Mouse (Mus musculus): ENCODE data around the gene Gm17268. TPM values are rescaled to one million over a fixed set of nuclear protein-coding genes. Genes with fewer than 3 reads are reported as not detected.

Gene Gm17268
- not detected for total RNA-seq (2022)

DNA sequence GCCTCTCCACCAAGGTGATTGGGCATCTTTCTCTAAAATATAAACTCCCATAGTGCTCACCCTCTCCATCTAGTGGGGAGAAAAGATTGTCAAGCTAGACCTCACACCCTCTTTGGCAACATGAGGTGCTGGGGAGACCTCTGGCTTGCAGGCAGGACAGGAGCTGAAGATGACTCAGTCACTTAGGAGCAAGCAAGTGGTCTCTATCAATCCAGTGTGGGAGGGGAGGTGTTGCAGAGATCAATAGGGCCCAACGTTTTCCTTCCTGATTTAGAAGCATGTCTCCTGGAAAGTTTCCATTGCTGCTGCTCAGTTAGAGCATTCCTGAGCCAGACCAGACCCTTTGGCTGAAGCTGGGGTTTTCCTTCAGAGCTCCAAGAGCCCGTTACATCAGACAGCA is at the start of gene Gm17268:
TSS of gene Gm17268 (minus strand) at position 28 of the 400 bp plus-strand sequence.
- no peak for DNase-seq (ENCODE audit: low spot score in 2 of 2)

DNA sequence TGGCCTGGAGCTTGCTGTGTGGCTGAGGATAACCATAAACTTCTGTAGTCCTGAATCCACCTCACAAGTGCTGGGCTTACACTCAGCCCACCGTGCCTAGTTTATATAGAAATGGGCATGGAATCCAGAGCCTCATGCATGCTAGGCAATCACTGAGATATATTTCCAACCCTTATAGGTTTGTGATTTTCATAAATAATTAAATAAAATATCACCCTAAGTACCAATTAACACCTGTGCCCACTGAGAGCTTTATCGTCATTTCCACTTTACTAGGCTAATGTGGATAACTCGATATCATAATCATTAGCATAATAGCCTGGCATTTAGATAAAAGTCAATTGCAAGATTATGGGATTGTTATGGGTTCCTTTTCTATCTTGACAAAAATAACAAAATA is 46.0 kb upstream of the Gm17268 start:
- DNase-seq (ENCODE audit: low spot score in 2 of 2): no peak

DNA sequence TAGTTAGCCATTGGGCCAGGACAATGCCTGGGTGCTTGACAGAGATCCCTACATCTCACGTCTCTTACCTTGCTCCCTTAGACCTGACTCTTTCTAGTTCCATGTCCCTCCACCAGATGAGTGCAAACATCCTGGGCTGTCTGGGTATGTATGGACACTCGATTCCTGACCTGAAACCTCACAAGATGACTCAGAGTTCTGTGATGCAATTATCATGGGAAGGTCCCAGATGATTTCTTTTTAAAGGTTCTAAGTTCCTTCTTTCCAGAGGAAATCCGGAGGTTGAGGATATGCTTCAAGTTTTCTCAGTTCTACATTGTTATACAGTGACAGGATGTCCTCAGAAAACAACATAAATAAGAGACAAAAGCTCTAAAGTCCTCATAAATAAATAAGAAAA is 42.5 kb upstream of the Gm17268 start:
- no peak for DNase-seq (ENCODE audit: low spot score in 2 of 2)

- DNase-seq (ENCODE audit: low spot score in 2 of 2): no peak
These were observed 39.9 kb upstream of the Gm17268 start for GRCm38 (mm10) chr11:82078136-82078730.

DNA sequence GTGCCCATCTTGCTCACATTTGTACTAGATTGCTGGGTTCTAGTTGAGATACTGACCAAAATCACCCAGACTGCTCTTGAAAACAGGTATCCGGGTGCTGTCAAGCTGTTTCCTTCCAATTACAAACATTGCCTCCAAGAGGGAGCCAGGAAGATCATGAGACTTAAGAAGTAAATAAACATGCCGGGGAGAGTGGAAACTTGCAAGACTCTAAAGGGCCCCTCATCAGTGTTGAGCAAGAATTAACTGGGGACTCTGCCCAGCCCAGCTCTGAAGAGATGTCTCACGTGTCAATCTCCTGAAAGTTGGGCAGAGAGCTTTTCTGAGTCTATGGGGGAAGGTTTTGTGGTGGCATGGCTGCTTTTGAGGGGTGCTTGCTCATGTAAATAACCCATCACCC is 38.7 kb upstream of the Gm17268 start:
- DNase-seq (ENCODE audit: low spot score in 2 of 2): no peak

GRCm38 (mm10) chr11:82073686-82074085 is 35.3 kb upstream of the Gm17268 start:
- no peak for DNase-seq (ENCODE audit: low spot score in 2 of 2)

- no peak for DNase-seq (ENCODE audit: low spot score in 2 of 2)
These were observed 34.6 kb upstream of the Gm17268 start for GRCm38 (mm10) chr11:82072984-82073383.

- no peak for DNase-seq (ENCODE audit: low spot score in 2 of 2)
These were observed 34.0 kb upstream of the Gm17268 start for GRCm38 (mm10) chr11:82072374-82072773.

DNA sequence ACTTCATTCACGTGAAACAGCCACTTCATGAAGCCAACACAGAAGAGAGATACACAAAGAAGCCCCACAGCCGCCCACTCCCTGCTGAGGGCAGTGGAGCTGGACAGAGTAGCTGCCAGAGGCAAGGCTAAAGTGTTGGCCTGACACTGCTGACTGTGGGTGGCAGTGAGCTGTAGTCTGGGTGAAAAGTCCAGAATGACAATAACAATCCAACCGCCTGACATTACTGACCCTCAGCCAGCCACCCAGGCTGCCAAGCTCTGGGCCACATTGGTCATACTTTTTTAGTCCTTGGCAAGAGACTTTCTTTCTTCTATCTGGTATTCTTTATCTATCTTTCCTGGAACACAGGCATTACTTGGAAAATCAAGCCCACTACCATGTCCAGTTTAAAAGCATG is 32.7 kb upstream of the Gm17268 start:
- DNase-seq (ENCODE audit: low spot score in 2 of 2): no peak

DNA sequence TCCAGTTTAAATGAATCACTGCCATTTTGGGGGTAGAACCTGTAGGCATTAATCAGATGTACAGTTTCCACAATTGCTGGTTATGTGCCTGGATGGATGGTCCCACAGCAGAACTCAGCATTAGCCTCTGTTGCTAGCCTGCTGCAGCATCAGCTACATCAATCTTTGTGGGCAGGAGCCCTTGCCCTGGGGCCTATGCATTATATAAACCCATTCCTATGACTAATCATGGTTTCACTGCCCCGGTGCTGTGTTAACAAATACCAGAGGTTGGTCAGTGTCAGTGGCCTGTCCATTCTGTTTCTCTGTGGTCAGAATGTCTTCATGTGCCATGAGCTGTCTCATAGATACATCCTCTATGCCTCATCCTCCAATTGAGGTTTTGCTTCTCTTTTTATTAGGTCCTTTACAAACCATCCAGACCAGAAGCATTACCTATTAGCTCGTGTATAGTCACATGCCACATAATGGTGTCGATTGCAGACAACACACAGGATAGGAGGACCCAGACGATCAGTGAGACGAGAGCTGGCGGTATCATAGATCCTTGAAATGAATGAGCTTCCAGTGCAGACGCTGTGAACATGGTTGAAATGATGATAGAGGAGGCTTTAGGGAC is 28.7 kb upstream of the Gm17268 start:
- DNase-seq (ENCODE audit: low spot score in 2 of 2): no peak

DNA sequence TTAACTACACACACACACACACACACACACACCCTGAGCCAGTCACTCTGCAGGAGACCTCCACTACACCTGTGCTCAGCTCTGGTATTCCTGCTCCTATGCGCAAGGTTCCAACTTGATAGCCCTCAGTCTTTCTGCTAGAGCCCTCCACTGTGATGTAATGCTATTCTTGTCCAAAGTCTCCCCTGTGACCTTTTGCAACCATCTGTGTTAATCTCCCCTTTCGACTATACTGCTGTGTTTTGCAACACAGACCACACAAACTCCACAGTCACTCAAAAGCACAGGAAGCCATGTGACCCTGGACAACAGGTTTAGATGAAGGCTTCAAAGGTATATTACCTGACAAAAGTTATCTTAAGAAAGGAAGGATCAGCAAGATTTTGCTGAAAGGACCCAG is 25.1 kb upstream of the Gm17268 start:
- DNase-seq (ENCODE audit: low spot score in 2 of 2): no peak

DNA sequence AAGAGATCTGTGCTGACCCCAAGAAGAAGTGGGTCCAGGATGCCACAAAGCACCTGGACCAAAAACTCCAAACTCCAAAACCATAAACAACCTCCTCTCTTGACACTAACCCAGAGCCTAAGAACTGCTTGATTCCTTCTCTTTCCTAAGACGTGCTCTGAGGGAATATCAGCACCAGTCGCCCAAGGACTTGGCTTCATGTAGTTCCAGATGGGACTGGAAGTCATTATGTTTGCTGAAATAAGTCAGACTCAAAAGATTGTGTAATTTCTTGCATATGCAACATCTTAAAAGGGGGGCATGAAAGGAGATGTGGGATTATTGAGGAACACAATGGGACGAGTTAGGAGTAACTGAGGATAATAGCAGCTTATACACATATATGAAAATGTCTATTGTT is 23.9 kb upstream of the Gm17268 start:
- DNase-seq (ENCODE audit: low spot score in 2 of 2): no peak

DNA sequence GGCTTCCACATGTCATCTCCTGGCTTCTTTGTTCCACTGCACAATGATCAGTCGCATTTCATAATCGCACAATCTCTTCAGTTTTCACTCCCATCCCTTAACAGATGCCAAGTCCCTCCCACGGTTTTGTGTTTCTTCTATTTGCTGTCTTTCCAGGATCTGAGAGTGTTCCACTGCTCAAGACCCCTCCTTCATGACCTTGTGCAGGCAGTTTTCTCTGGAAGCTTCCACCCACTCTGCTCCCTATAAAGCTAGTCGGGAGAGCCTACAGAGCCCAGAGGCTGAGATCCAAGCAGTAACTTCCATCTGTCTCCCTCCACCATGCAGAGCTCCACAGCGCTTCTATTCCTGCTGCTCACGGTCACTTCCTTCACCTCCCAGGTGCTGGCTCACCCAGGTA is 19.3 kb upstream of the Gm17268 start, which contains the start of gene Ccl11:
TSS of gene Ccl11 (plus strand) at position 178 of the 400 bp plus-strand sequence.
- peak in 1 of 2 experiments; percentile 30 for DNase-seq (ENCODE audit: low spot score in 2 of 2)

DNA sequence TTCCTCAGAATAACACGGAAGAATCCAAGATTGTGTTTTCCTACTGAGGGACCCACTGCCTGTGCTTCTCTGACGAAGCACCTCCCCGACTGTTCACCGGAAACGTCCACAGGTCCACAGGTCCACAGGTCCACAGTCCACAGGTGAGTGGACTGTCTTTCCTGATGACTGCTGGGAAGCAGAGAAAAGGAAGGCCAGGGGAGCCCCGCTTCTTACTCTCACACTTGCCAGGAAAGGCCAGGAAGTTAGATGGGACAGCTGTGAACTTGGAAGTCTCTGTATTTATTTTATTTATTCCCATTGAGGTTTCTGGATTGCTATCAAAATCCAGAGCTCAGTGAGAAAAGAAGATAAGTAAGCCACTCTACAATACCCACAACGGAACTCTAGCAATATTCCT is 15.5 kb upstream of the Gm17268 start:
- DNase-seq (ENCODE audit: low spot score in 2 of 2): no peak

- DNase-seq (ENCODE audit: low spot score in 2 of 2): no peak
These were observed 9.5 kb upstream of the Gm17268 start for GRCm38 (mm10) chr11:82047746-82048415.

- no peak for DNase-seq (ENCODE audit: low spot score in 2 of 2)
These were observed 7.1 kb upstream of the Gm17268 start, which contains the start of gene Ccl7 for GRCm38 (mm10) chr11:82045471-82045870. Gene Ccl7 (plus strand): TSS chr11:82045712.

DNA sequence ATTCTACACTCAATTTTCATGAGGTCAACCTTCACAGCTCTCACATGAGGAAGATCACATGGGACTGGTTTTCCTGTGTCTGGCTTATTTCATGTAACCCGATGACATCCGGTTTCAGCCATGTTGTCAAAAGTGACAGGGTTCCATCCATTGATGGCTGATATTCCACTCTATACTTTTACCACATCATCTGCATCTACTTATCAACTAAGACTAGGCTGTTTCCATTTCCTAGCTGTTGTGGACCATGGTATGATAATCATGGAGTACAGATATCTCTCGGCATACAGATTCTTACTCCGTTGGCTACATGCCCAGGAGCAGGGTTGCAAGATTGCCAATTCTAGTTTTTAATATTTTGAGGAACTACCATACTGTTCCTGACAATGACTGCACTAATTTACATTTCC is 3.3 kb upstream of the Gm17268 start:
- no peak for DNase-seq (ENCODE audit: low spot score in 2 of 2)

DNA sequence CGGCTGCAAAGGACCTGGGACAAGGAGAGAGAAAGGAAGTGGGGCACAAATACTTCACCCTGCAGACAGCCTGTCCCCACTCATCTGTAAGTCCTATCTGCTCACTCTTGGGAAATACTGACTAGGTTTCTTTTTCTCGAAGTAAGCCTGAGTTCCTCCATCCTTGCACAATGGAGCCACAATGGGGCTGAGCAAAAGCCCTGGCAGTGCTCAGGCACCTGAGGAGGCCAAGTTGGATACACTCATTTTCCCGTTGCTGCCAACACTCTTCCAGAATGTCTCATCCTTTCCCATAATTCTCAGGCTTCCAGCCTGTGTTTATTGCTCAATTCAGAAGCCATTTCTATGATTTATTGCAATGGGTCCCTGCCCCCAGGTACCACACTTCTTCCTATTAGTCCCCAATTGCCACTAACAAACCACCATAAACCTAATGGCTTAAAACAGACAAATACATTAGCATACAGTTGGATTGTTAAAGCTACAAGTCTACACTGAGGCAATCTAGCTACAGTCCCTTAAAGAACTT is 834 bp upstream of the Gm17268 start:
- no peak for DNase-seq (ENCODE audit: low spot score in 2 of 2)

DNA sequence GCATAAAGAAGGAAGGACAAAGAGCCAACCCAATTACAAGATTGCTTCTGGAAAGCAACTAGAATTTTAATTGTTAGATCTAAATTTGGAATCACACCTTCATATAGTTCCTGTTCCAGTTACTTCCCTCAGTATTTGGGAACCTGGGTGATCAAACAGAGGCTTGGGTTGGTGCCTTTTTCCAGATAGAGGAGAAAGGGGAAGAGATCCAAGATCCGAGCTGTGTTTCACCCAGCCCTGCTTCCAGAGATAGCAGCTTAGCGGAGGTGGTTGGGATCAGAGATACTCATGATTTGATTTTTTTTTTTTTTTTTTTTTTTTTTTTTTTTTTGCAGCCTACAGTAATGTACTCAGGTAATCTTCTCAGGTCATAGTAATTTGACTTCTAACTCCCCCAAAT is 2.5 kb downstream of the Gm17268 start:
- no peak for DNase-seq (ENCODE audit: low spot score in 2 of 2)

DNA sequence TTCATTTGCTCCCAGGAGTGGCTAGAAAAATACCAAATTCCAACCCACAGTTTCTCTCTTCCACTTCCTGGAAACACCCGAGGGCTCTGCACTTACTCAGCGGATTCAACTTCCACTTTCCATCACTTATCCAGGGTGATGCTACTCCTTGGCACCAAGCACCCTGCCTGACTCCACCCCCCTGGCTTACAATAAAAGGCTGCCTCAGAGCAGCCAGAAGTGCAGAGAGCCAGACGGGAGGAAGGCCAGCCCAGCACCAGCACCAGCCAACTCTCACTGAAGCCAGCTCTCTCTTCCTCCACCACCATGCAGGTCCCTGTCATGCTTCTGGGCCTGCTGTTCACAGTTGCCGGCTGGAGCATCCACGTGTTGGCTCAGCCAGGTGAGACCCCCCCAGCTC is 3.0 kb downstream of the Gm17268 start, which contains the start of gene Ccl2:
TSS of gene Ccl2 (plus strand) at position 216 of the 400 bp plus-strand sequence.
- DNase-seq (ENCODE audit: low spot score in 2 of 2): peak; percentile 16 to 56

GRCm38 (mm10) chr11:82034446-82034845 is 3.9 kb downstream of the Gm17268 start:
- no peak for DNase-seq (ENCODE audit: low spot score in 2 of 2)

- no peak for DNase-seq (ENCODE audit: low spot score in 2 of 2)
These were observed 5.6 kb downstream of the Gm17268 start for GRCm38 (mm10) chr11:82032678-82033344.

Data from left cerebral cortex, adult 8-10 months (tissue).